Mouse (Mus musculus): ENCODE results near the gene Gm6217. TPM values are rescaled to one million over a fixed set of nuclear protein-coding genes. Genes with fewer than 3 reads are reported as not detected.
"Not testable (repeated sequence)": the region's sequence is repeated elsewhere in the genome, so short reads cannot be mapped to it uniquely, and the experiment has no call there.

The Gm6217 gene
- not detected in 2 replicates for total RNA-seq (2014; rRNA removed)
- not detected in 2 replicates for polyA plus RNA-seq (2015; fragmentation: Nextera tagmentation; extraction: Ambion mirVana)

- not testable (repeated sequence) for H3K9ac ChIP-seq (replicated peaks; ENCODE audit: low read length, poor library complexity, severe bottlenecking); H3K4me3 ChIP-seq (ENCODE audit: low read depth, low read length); ATAC-seq (ENCODE audit: low FRiP score); H3K27me3 ChIP-seq (ENCODE audit: insufficient read depth, low read length); H3K4me2 ChIP-seq (ENCODE audit: low read depth, low read length, poor library complexity, severe bottlenecking); DNase-seq (ENCODE audit: low spot score); H3K36me3 ChIP-seq (ENCODE audit: insufficient read depth, low read length); H3K27ac ChIP-seq (ENCODE audit: low read depth, low read length); H3K9me3 ChIP-seq (ENCODE audit: low read length); H3K4me1 ChIP-seq (ENCODE audit: insufficient read depth, low read length)
- WGBS, result no CpG with 5 or more reads among the region's 6 CpGs
Measured at GRCm38 (mm10) chr1:82931326-82931725, at the start of gene Gm6217. TSS of gene Gm6217 (minus strand) at chr1:82931399.

DNA sequence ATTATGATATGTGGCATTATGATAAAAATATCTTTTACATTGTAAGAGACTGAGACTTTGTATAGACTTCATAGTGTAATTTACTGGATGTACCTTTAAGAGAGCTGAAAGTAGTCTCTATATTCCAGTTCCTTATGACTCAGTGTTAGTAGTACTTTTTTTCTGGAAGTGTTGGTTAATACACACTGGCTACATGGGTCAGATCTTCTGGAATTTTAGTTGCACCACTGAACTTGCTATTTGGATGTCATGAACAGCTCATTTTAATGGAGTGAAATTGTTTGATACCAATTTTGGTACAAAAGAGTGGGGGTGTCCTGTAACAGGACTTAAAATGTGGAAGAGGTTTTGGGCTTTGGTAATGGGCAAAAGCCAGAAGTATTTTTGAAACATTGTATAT is 46.6 kb upstream of the Gm6217 start:
- no peaks in the 10 kb centered on the region for H3K36me3 ChIP-seq (ENCODE audit: insufficient read depth, low read length)
- H3K4me2 ChIP-seq (ENCODE audit: low read depth, low read length, poor library complexity, severe bottlenecking), result no peak overlapping the region
- no peak overlapping the region for H3K9ac ChIP-seq (replicated peaks; ENCODE audit: low read length, poor library complexity, severe bottlenecking)
- no peaks in the 10 kb centered on the region for H3K4me1 ChIP-seq (ENCODE audit: insufficient read depth, low read length)
- no peak overlapping the region for H3K27ac ChIP-seq (ENCODE audit: low read depth, low read length)
- ATAC-seq (ENCODE audit: low FRiP score) (no peak), DNase-seq (ENCODE audit: low spot score) (no peak)
- TF ChIP-seq CTCF (IDR thresholded peaks at IDR 0.05), result no peak
- H3K27me3 ChIP-seq (ENCODE audit: insufficient read depth, low read length), result no peaks in the 10 kb centered on the region
- no peak overlapping the region for H3K4me3 ChIP-seq (ENCODE audit: low read depth, low read length)
- H3K9me3 ChIP-seq (ENCODE audit: low read length), result no peaks in the 10 kb centered on the region

- 84% methylated on average over 5 of the region's 5 CpGs for WGBS
- TF ChIP-seq CTCF (IDR thresholded peaks at IDR 0.05), result no peak
Measured at GRCm38 (mm10) chr1:82975750-82976149, 44.6 kb upstream of the Gm6217 start.

DNA sequence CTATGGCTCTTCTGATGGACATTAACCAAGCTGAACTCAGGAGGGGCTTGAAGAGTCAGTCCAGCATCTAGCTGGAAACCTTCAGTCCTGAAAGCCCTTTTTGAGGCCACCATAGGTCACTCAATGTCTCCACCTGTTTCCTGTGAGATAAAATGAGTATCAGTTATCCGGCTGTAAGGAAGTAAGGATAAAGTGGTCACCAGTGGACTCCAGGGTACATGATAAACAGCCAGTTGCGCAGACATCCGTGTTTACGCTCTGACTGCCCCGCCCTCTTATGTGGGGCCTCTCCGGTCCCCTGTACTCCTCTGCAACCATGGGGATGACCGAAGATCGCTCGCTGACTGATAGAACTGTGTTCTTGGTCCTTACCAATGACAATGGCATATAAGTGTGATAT is 43.1 kb upstream of the Gm6217 start:
- no peak for DNase-seq (ENCODE audit: low spot score)
- no peaks in the 10 kb centered on the region for H3K27me3 ChIP-seq (ENCODE audit: insufficient read depth, low read length)

More at GRCm38 (mm10) chr1:82975750-82976149, 44.6 kb upstream of the Gm6217 start:
- DNase-seq (ENCODE audit: low spot score) (no peak), ATAC-seq (ENCODE audit: low FRiP score) (no peak)
- no peak overlapping the region for H3K9ac ChIP-seq (replicated peaks; ENCODE audit: low read length, poor library complexity, severe bottlenecking)
- no peaks in the 10 kb centered on the region for H3K4me1 ChIP-seq (ENCODE audit: insufficient read depth, low read length)
- H3K4me2 ChIP-seq (ENCODE audit: low read depth, low read length, poor library complexity, severe bottlenecking), result no peak overlapping the region
- no peak overlapping the region for H3K4me3 ChIP-seq (ENCODE audit: low read depth, low read length)
- no peaks in the 10 kb centered on the region for H3K9me3 ChIP-seq (ENCODE audit: low read length)
- no peaks in the 10 kb centered on the region for H3K36me3 ChIP-seq (ENCODE audit: insufficient read depth, low read length)
- no peaks in the 10 kb centered on the region for H3K27me3 ChIP-seq (ENCODE audit: insufficient read depth, low read length)
- H3K27ac ChIP-seq (ENCODE audit: low read depth, low read length), result no peak overlapping the region

DNA sequence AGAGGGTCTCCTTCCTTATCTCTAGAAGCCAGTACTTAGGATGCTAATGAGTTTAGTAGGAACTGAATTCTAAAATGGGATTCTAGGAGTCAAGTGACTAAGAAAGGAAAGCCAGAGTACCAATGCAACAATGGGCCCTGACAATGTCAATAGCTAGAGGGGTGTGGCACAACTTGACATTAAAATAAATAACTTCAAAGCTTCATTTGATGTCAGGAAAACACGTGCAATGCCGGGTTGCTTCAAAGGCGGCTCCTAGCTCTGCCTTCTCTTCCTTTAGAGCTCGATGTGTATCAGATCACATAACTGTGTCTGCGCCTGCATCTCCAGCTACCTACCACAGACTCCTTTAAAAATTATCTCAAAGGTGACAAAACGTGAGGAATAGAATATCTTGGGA is 42.7 kb upstream of the Gm6217 start:
- Histone ChIP-seq H3K4me1 (ENCODE audit: insufficient read depth, low read length) (no peaks in the 10 kb centered on the region), H3K36me3 (ENCODE audit: insufficient read depth, low read length) (no peaks in the 10 kb centered on the region), H3K9ac (replicated peaks; ENCODE audit: low read length, poor library complexity, severe bottlenecking) (no peak overlapping the region), H3K4me2 (ENCODE audit: low read depth, low read length, poor library complexity, severe bottlenecking) (no peak overlapping the region), H3K27me3 (ENCODE audit: insufficient read depth, low read length) (no peaks in the 10 kb centered on the region), H3K9me3 (ENCODE audit: low read length) (no peaks in the 10 kb centered on the region), H3K4me3 (ENCODE audit: low read depth, low read length) (no peak overlapping the region), H3K27ac (ENCODE audit: low read depth, low read length) (no peak overlapping the region)
- no peak for TF ChIP-seq CTCF (IDR thresholded peaks at IDR 0.05)
- no peak for ATAC-seq (ENCODE audit: low FRiP score)
- no peak for DNase-seq (ENCODE audit: low spot score)
- WGBS, result 62% methylated on average over 6 of the region's 6 CpGs

More for the DNA sequence above, 43.1 kb upstream of the Gm6217 start:
- H3K4me2 ChIP-seq (ENCODE audit: low read depth, low read length, poor library complexity, severe bottlenecking), result no peak overlapping the region
- H3K9me3 ChIP-seq (ENCODE audit: low read length), result no peaks in the 10 kb centered on the region
- WGBS, result 90% methylated on average over 9 of the region's 9 CpGs
- H3K27ac ChIP-seq (ENCODE audit: low read depth, low read length), result no peak overlapping the region
- no peak for ATAC-seq (ENCODE audit: low FRiP score)
- H3K4me1 ChIP-seq (ENCODE audit: insufficient read depth, low read length), result no peaks in the 10 kb centered on the region
- H3K36me3 ChIP-seq (ENCODE audit: insufficient read depth, low read length), result no peaks in the 10 kb centered on the region
- no peak overlapping the region for H3K4me3 ChIP-seq (ENCODE audit: low read depth, low read length)
- no peak overlapping the region for H3K9ac ChIP-seq (replicated peaks; ENCODE audit: low read length, poor library complexity, severe bottlenecking)
- no peak for TF ChIP-seq CTCF (IDR thresholded peaks at IDR 0.05)

DNA sequence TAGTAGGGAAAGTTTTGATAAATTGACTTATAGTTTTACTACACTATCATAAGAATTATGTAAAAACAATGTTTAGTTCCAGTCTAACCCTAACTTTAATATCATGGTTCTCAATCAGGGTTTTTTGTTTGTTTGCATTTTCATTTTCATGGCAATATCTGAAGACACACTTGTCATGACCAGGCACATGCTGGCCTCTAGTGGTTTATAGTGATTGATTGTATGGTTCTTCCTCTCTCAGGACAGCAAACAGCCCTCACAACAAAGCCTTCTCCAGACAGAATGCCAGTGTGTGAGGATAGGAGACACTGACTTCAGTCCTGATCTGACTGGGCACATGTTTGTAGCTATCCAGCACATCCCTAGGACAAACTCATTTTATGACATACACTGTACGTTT is 42.0 kb upstream of the Gm6217 start:
- Histone ChIP-seq H3K9me3 (ENCODE audit: low read length) (no peaks in the 10 kb centered on the region), H3K4me2 (ENCODE audit: low read depth, low read length, poor library complexity, severe bottlenecking) (no peak overlapping the region), H3K4me1 (ENCODE audit: insufficient read depth, low read length) (no peaks in the 10 kb centered on the region), H3K27ac (ENCODE audit: low read depth, low read length) (no peak overlapping the region), H3K4me3 (ENCODE audit: low read depth, low read length) (no peak overlapping the region), H3K36me3 (ENCODE audit: insufficient read depth, low read length) (no peaks in the 10 kb centered on the region), H3K9ac (replicated peaks; ENCODE audit: low read length, poor library complexity, severe bottlenecking) (no peak overlapping the region), H3K27me3 (ENCODE audit: insufficient read depth, low read length) (no peaks in the 10 kb centered on the region)
- 81% methylated on average over 1 of the region's 1 CpGs for WGBS
- ATAC-seq (ENCODE audit: low FRiP score) (no peak), DNase-seq (ENCODE audit: low spot score) (no peak)
- TF ChIP-seq CTCF (IDR thresholded peaks at IDR 0.05), result peak; percentile 40
